Mouse (Mus musculus): ENCODE measurements around the gene Taok3. TPM values are rescaled to one million over a fixed set of nuclear protein-coding genes. Genes with fewer than 3 reads are reported as not detected.

The Taok3 gene
- total and polyA plus RNA-seq, 2 experiments from 2014 or later: 1.1 to 5.8 TPM

GRCm38 (mm10) chr5:117284029-117284428, 164.1 kb downstream of the Taok3 start:
- WGBS: 70% methylated on average over 9 of the region's 9 CpGs
- Histone ChIP-seq H3K27me3 (ENCODE audit: control insufficient read depth, insufficient read depth, low read length) (no peaks in the 10 kb centered on the region), H3K4me1 (ENCODE audit: control insufficient read depth, insufficient read depth) (peaks cover 16% of the 10 kb centered on the region), H3K36me3 (replicated peaks; ENCODE audit: control insufficient read depth, insufficient read depth, low read length) (peaks cover 36% of the 10 kb centered on the region), H3K9me3 (replicated peaks; ENCODE audit: control insufficient read depth, low read length) (no peaks in the 10 kb centered on the region), H3K4me3 (ENCODE audit: low read depth, low read length) (no peak overlapping the region), H3K4me2 (ENCODE audit: low read depth, low read length) (no peak overlapping the region), H3K27ac (ENCODE audit: low read depth) (no peak overlapping the region), H3K9ac (replicated peaks; ENCODE audit: low read depth, low read length) (no peak overlapping the region)
- no peak for ATAC-seq (ENCODE audit: insufficient read depth, low read depth)
- no peak for TF ChIP-seq EP300 (IDR thresholded peaks at IDR 0.05; ENCODE audit: low read depth)
- TF ChIP-seq CTCF (IDR thresholded peaks at IDR 0.05; ENCODE audit: low read depth): no peak
- no peak for DNase-seq (ENCODE audit: low spot score)

- no peak for DNase-seq (ENCODE audit: low spot score)
- H3K4me3 ChIP-seq (ENCODE audit: low read depth, low read length): no peak overlapping the region
- H3K4me2 ChIP-seq (ENCODE audit: low read depth, low read length): no peak overlapping the region
- no peak for ATAC-seq (ENCODE audit: insufficient read depth, low read depth)
- 29% methylated on average over 7 of the region's 7 CpGs for WGBS
- H3K27me3 ChIP-seq (ENCODE audit: control insufficient read depth, insufficient read depth, low read length): no peaks in the 10 kb centered on the region
- H3K9me3 ChIP-seq (replicated peaks; ENCODE audit: control insufficient read depth, low read length): no peaks in the 10 kb centered on the region
- no peak for TF ChIP-seq EP300 (IDR thresholded peaks at IDR 0.05; ENCODE audit: low read depth)
- TF ChIP-seq CTCF (IDR thresholded peaks at IDR 0.05; ENCODE audit: low read depth): no peak
- no peak overlapping the region for H3K9ac ChIP-seq (replicated peaks; ENCODE audit: low read depth, low read length)
- peaks cover 12% of the 10 kb centered on the region for H3K4me1 ChIP-seq (ENCODE audit: control insufficient read depth, insufficient read depth)
- H3K36me3 ChIP-seq (replicated peaks; ENCODE audit: control insufficient read depth, insufficient read depth, low read length): peaks cover 36% of the 10 kb centered on the region
- H3K27ac ChIP-seq (ENCODE audit: low read depth): no peak overlapping the region
Observed at GRCm38 (mm10) chr5:117284682-117285081, 164.8 kb downstream of the Taok3 start.

GRCm38 (mm10) chr5:117285266-117285665, 165.3 kb downstream of the Taok3 start:
- H3K9me3 ChIP-seq (replicated peaks; ENCODE audit: control insufficient read depth, low read length): no peaks in the 10 kb centered on the region; the same call in 1 of the 2 replicates
- 92% methylated on average over 4 of the region's 4 CpGs for WGBS
- H3K36me3 ChIP-seq (replicated peaks; ENCODE audit: control insufficient read depth, insufficient read depth, low read length): peaks cover 36% of the 10 kb centered on the region
- no peak for DNase-seq (ENCODE audit: low spot score)
- peaks cover 12% of the 10 kb centered on the region for H3K4me1 ChIP-seq (ENCODE audit: control insufficient read depth, insufficient read depth)
- H3K27ac ChIP-seq (ENCODE audit: low read depth): no peak overlapping the region
- no peak for ATAC-seq (ENCODE audit: insufficient read depth, low read depth)
- H3K4me3 ChIP-seq (ENCODE audit: low read depth, low read length): no peak overlapping the region
- no peak overlapping the region for H3K9ac ChIP-seq (replicated peaks; ENCODE audit: low read depth, low read length)
- TF ChIP-seq EP300 (IDR thresholded peaks at IDR 0.05; ENCODE audit: low read depth) (no peak), CTCF (IDR thresholded peaks at IDR 0.05; ENCODE audit: low read depth) (no peak)
- H3K27me3 ChIP-seq (ENCODE audit: control insufficient read depth, insufficient read depth, low read length): no peaks in the 10 kb centered on the region
- H3K4me2 ChIP-seq (ENCODE audit: low read depth, low read length): no peak overlapping the region

GRCm38 (mm10) chr5:117286286-117286685, 166.4 kb downstream of the Taok3 start:
- Histone ChIP-seq H3K9me3 (replicated peaks; ENCODE audit: control insufficient read depth, low read length) (no peaks in the 10 kb centered on the region; the same call in 1 of the 2 replicates), H3K4me2 (ENCODE audit: low read depth, low read length) (peak overlapping the region; percentile 74), H3K9ac (replicated peaks; ENCODE audit: low read depth, low read length) (peak overlapping the region; percentile 57), H3K4me1 (ENCODE audit: control insufficient read depth, insufficient read depth) (peaks cover 12% of the 10 kb centered on the region), H3K27me3 (ENCODE audit: control insufficient read depth, insufficient read depth, low read length) (no peaks in the 10 kb centered on the region), H3K4me3 (ENCODE audit: low read depth, low read length) (peak overlapping the region; percentile 59), H3K27ac (ENCODE audit: low read depth) (no peak overlapping the region), H3K36me3 (replicated peaks; ENCODE audit: control insufficient read depth, insufficient read depth, low read length) (peaks cover 31% of the 10 kb centered on the region)
- ATAC-seq (ENCODE audit: insufficient read depth, low read depth): no peak
- no peak for DNase-seq (ENCODE audit: low spot score)
- TF ChIP-seq EP300 (IDR thresholded peaks at IDR 0.05; ENCODE audit: low read depth) (no peak), CTCF (IDR thresholded peaks at IDR 0.05; ENCODE audit: low read depth) (no peak)
- 45% methylated on average over 3 of the region's 3 CpGs for WGBS

GRCm38 (mm10) chr5:117286831-117287822, 167.2 kb downstream of the Taok3 start, which contains the start of gene Pebp1:
Pebp1 (minus strand) TSS chr5:117287625.
- Histone ChIP-seq H3K27ac (ENCODE audit: low read depth) (peak within 1 kb of the TSS; percentile 71), H3K4me3 (ENCODE audit: low read depth, low read length) (peak within 1 kb of the TSS; percentile 59), H3K4me2 (ENCODE audit: low read depth, low read length) (peak within 1 kb of the TSS; percentile 74), H3K36me3 (replicated peaks; ENCODE audit: control insufficient read depth, insufficient read depth, low read length) (peaks cover 23% of the 10 kb centered on the region), H3K9me3 (replicated peaks; ENCODE audit: control insufficient read depth, low read length) (no peaks in the 10 kb centered on the region; the same call in 1 of the 2 replicates), H3K27me3 (ENCODE audit: control insufficient read depth, insufficient read depth, low read length) (no peaks in the 10 kb centered on the region), H3K4me1 (ENCODE audit: control insufficient read depth, insufficient read depth) (peaks cover 12% of the 10 kb centered on the region), H3K9ac (replicated peaks; ENCODE audit: low read depth, low read length) (peak within 1 kb of the TSS; percentile 57)
- WGBS: under 1% methylated on average over 68 of the region's 77 CpGs
- ATAC-seq (ENCODE audit: insufficient read depth, low read depth) (peak; percentile 99), DNase-seq (ENCODE audit: low spot score) (peak; percentile 95)
- TF ChIP-seq EP300 (IDR thresholded peaks at IDR 0.05; ENCODE audit: low read depth): no peak
- TF ChIP-seq CTCF (IDR thresholded peaks at IDR 0.05; ENCODE audit: low read depth): peak; percentile 7; the same call in 1 of the 2 replicates
